Mouse (Mus musculus) 3T3-L1 (cell line): ENCODE data around the gene V1ra8.
"Not testable (repeated sequence)": the region's sequence is repeated elsewhere in the genome, so short reads cannot be mapped to it uniquely, and the experiment has no call there.

ENCODE experiments used
- DNase-seq: peaks from one replicate; pipeline ENCODE4 v3.0.0-alpha.2; 2015; ENCODE audit warnings: low read depth, low spot score

The V1ra8 gene

GRCm38 (mm10) chr6:90202493-90202892 lies at the start of gene V1ra8:
V1ra8 (plus strand) TSS chr6:90202793.
- not testable (repeated sequence) for DNase-seq

- no peak for DNase-seq
Observed at GRCm38 (mm10) chr6:90160139-90160538, 42.5 kb upstream of the V1ra8 start.

GRCm38 (mm10) chr6:90174508-90174907 lies 28.1 kb upstream of the V1ra8 start, which contains the start of gene Vmn1r52:
Vmn1r52 (plus strand) TSS chr6:90174808.
- no peak for DNase-seq

GRCm38 (mm10) chr6:90224338-90224737 lies 21.7 kb downstream of the V1ra8 start, which contains the start of gene Vmn1r53:
Vmn1r53 (minus strand) TSS chr6:90224438.
- DNase-seq = no peak

GRCm38 (mm10) chr6:90232114-90232513 lies 29.5 kb downstream of the V1ra8 start:
- not testable (repeated sequence) for DNase-seq

- no peak for DNase-seq
Observed at GRCm38 (mm10) chr6:90232681-90233080, 30.1 kb downstream of the V1ra8 start.

- no peak for DNase-seq
Observed at GRCm38 (mm10) chr6:90244019-90244418, 41.4 kb downstream of the V1ra8 start.

- DNase-seq = no peak
Observed at GRCm38 (mm10) chr6:90246000-90246399, 43.4 kb downstream of the V1ra8 start, which contains the start of gene Vmn1r54. Vmn1r54 (plus strand) TSS chr6:90246300.
